Mouse (Mus musculus) embryonic facial prominence, embryonic 14.5 days (tissue): ENCODE measurements at regions not wholly inside any gene's neighbourhood (a gene's known extent, or its start where the extent isn't known, plus 50 kb on each side); places are given as distances from the start of the nearest gene placed in this dataset.

Source experiments
- ATAC-seq: fragments of 200-750 bp; cut with Nextera tagmentation; 2 replicates; pipeline ENCODE4 v1.8.0; 2017; ENCODE audit warnings: low read depth, moderate number of reproducible peaks, moderate TSS enrichment
- DNase-seq: peaks from one replicate; pipeline ENCODE4 v3.0.0-alpha.2; 2015; ENCODE audit warnings: low spot score
- H3K27ac ChIP-seq: fragments of 300-500 bp; sonication (generic); replicated peaks from 2 replicates; pipeline ENCODE4 v1.5.1; 2014; ENCODE audit warnings: low read depth, mild to moderate bottlenecking, low read length, moderate library complexity
- H3K27me3 ChIP-seq: fragments of 300-500 bp; sonication (generic); replicated peaks from 2 replicates; pipeline ENCODE4 v1.6.1; 2014; ENCODE audit warnings: low read length; ENCODE audit not compliant: control insufficient read depth, insufficient read depth
- H3K36me3 ChIP-seq: fragments of 300-500 bp; sonication (generic); 2 replicates; pipeline ENCODE4 v1.6.1; 2014; ENCODE audit warnings: low read length, mixed read lengths; ENCODE audit not compliant: control insufficient read depth, insufficient read depth
- H3K4me1 ChIP-seq: fragments of 300-500 bp; sonication (generic); 2 replicates; pipeline ENCODE4 v1.6.1; 2014; ENCODE audit warnings: antibody characterized with exemption, low read length; ENCODE audit not compliant: control insufficient read depth, insufficient read depth
- H3K4me2 ChIP-seq: fragments of 300-500 bp; sonication (generic); 2 replicates; pipeline ENCODE4 v1.6.1; 2014; ENCODE audit warnings: low read depth, mild to moderate bottlenecking, low read length, moderate library complexity, mixed read lengths
- H3K4me3 ChIP-seq: fragments of 300-500 bp; sonication (generic); 2 replicates; pipeline ENCODE4 v1.5.1; 2014; ENCODE audit warnings: low read depth, mild to moderate bottlenecking, low read length
- H3K9ac ChIP-seq: fragments of 300-500 bp; sonication (generic); 2 replicates; pipeline ENCODE4 v1.6.1; 2014; ENCODE audit warnings: low read depth, mild to moderate bottlenecking, low read length, moderate library complexity, mixed read lengths
- H3K9me3 ChIP-seq: fragments of 300-500 bp; sonication (generic); 2 replicates; pipeline ENCODE4 v1.6.1; 2016; ENCODE audit warnings: low read length; ENCODE audit not compliant: control insufficient read depth
- WGBS: fragments of 180-500 bp; shearing (Covaris S2); extraction: QIAGEN DNeasy Blood & Tissue Kit; methylation state at CpG from one replicate; pipeline ENCODE4 v1.1.7; 2014; 5-methylcytosine and 5-hydroxymethylcytosine counted together

DNA sequence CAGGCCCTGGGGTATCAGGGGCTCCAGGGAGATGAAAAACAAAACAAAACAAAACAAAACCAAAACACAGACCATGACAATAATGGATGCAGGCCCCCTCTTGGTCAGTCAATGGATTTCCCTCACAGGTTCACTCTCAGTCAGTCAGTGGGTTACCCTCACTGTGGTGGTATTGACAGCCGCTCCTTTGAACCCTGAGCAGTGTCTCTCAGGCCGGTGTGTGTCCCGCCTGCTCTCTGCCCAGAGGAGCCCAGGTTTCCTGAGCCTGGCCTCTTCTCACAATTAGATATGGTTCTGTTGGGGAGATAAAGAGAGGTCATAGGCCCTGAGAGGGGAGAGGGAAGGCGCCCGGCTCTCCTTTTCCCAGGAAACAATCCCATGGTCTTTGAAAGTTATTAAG, 87.8 kb upstream of the Parp11 start:
- DNase-seq (no peak), ATAC-seq (no peak)
- Histone ChIP-seq H3K4me3 (no peak overlapping the region), H3K9me3 (no peaks in the 10 kb centered on the region), H3K27me3 (no peaks in the 10 kb centered on the region), H3K4me1 (peaks cover 8% of the 10 kb centered on the region), H3K36me3 (no peaks in the 10 kb centered on the region), H3K27ac (no peak overlapping the region), H3K4me2 (no peak overlapping the region), H3K9ac (no peak overlapping the region)
- 40% methylated on average over 5 of the region's 5 CpGs for WGBS

GRCm38 (mm10) chr6:127359391-127359874, 87.2 kb upstream of the Parp11 start:
- ATAC-seq (peak; percentile 50; the same call in 1 of the 2 replicates), DNase-seq (peak; percentile 86)
- WGBS, result 39% methylated on average over 9 of the region's 9 CpGs
- Histone ChIP-seq H3K4me1 (peaks cover 8% of the 10 kb centered on the region), H3K4me3 (no peak overlapping the region), H3K27me3 (no peaks in the 10 kb centered on the region; the same call in 1 of the 2 replicates), H3K36me3 (no peaks in the 10 kb centered on the region), H3K4me2 (no peak overlapping the region), H3K27ac (no peak overlapping the region), H3K9me3 (no peaks in the 10 kb centered on the region), H3K9ac (no peak overlapping the region)

DNA sequence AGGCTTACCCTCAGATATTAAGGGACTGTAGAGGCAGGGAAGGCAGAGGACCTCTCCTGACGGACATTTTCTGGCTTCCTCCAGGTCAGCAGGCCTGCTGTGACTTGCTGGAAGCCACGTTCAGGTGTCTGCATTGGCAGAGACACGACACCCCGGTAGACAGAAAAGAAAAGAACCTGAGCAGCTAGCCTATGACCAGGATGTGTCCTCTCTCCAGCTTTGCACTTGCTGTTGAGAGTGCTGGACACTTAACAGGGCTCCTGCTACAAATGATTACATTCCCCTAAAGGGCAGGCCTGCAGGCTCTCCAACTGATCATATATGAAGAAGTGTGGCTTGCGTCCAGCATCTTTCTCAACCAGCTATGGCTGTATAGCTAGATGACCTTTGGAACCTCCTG, 84.5 kb upstream of the Parp11 start:
- Histone ChIP-seq H3K4me3 (no peak overlapping the region), H3K27ac (no peak overlapping the region), H3K4me2 (no peak overlapping the region), H3K9me3 (no peaks in the 10 kb centered on the region), H3K27me3 (no peaks in the 10 kb centered on the region; the same call in 1 of the 2 replicates), H3K36me3 (no peaks in the 10 kb centered on the region), H3K9ac (no peak overlapping the region), H3K4me1 (peaks cover 8% of the 10 kb centered on the region)
- DNase-seq (no peak), ATAC-seq (no peak)
- 82% methylated on average over 5 of the region's 5 CpGs for WGBS

GRCm38 (mm10) chr6:127362966-127363752, 83.5 kb upstream of the Parp11 start:
- Histone ChIP-seq H3K4me2 (0 out of 2 replicates have a peak overlapping the region, but pooled peaks have one; percentile 5), H3K4me1 (peaks cover 8% of the 10 kb centered on the region), H3K9me3 (no peaks in the 10 kb centered on the region), H3K4me3 (no peak overlapping the region), H3K36me3 (no peaks in the 10 kb centered on the region), H3K9ac (0 out of 2 replicates have a peak overlapping the region, but pooled peaks have one; percentile 14), H3K27me3 (no peaks in the 10 kb centered on the region; the same call in 1 of the 2 replicates), H3K27ac (peak overlapping the region; percentile 63)
- 7% methylated on average over 8 of the region's 8 CpGs for WGBS
- ATAC-seq (peak; percentile 88), DNase-seq (peak; percentile 78)

DNA sequence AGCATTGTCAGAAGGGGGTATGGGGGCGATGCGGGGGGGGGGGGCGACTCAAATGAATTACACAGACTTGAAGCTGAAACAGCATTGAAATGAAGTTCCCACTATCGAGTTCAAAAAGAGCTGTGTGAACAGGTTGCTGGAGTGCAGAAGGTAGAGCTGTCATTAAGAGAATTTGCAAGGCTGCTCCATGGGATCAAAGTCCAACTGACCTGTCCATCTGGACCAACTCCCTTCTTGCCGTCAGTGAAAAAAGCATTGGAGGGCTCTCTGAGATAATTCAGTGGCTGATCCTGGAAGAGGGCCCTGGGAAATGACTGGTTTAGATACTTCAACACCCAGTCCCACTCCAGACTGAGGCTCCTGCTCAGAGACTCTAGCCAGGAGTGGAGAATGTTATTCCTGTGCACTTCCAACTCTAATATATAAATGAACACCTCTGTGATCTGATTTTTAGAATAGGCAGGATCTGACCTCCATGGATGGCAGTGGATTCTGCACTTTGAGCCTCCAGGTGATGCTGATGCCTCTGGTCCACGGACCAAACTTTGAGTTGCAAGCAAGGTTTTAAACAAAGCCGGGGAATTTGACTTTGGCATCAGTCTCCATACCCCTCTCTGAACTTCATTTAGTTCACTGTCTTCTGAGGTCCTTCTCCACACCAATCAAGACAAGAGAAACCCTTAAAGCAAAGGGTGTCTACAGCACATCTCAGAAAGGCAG, 82.6 kb upstream of the Parp11 start:
- ATAC-seq (no peak), DNase-seq (no peak)
- H3K4me1 ChIP-seq, result peaks cover 8% of the 10 kb centered on the region
- no peak overlapping the region for H3K9ac ChIP-seq
- H3K27ac ChIP-seq, result no peak overlapping the region
- no peaks in the 10 kb centered on the region for H3K9me3 ChIP-seq
- 34% methylated on average over 6 of the region's 7 CpGs for WGBS
- no peaks in the 10 kb centered on the region for H3K36me3 ChIP-seq
- H3K4me2 ChIP-seq, result no peak overlapping the region
- H3K27me3 ChIP-seq, result no peaks in the 10 kb centered on the region; the same call in 1 of the 2 replicates
- no peak overlapping the region for H3K4me3 ChIP-seq

GRCm38 (mm10) chr6:127364591-127365187, 82.0 kb upstream of the Parp11 start:
- ATAC-seq (no peak), DNase-seq (no peak)
- Histone ChIP-seq H3K9me3 (no peaks in the 10 kb centered on the region), H3K27ac (no peak overlapping the region), H3K4me2 (no peak overlapping the region), H3K27me3 (no peaks in the 10 kb centered on the region; the same call in 1 of the 2 replicates), H3K9ac (no peak overlapping the region), H3K36me3 (no peaks in the 10 kb centered on the region), H3K4me3 (no peak overlapping the region), H3K4me1 (peaks cover 8% of the 10 kb centered on the region)
- 56% methylated on average over 5 of the region's 5 CpGs for WGBS

DNA sequence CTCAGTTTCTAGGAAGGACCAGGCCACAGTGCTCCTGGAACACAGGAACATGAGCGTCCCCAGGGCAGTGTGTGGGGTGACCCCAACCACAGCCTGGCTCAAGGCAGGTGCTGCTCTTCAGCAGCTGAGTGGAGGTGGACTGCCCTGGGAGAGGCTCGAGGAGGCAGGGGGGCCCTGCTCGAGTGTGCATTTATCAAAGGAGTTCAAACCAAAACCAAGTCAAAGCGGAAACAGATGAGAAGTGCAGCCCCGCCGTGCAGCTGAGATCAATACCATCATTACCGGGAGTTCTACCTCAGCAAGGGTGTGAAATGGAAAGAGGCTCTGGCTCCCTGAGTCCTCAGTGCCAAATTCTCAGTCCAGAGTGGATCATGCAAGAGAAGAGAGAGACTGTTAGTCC, 81.4 kb upstream of the Parp11 start:
- H3K36me3 ChIP-seq, result no peaks in the 10 kb centered on the region
- 31% methylated on average over 7 of the region's 7 CpGs for WGBS
- DNase-seq, result no peak
- no peaks in the 10 kb centered on the region; the same call in 1 of the 2 replicates for H3K27me3 ChIP-seq
- no peak overlapping the region for H3K9ac ChIP-seq
- H3K4me3 ChIP-seq, result no peak overlapping the region
- H3K27ac ChIP-seq, result no peak overlapping the region
- no peaks in the 10 kb centered on the region for H3K9me3 ChIP-seq
- H3K4me1 ChIP-seq, result peaks cover 8% of the 10 kb centered on the region
- no peak for ATAC-seq
- H3K4me2 ChIP-seq, result no peak overlapping the region

GRCm38 (mm10) chr6:127365651-127366050, 81.0 kb upstream of the Parp11 start:
- DNase-seq, result no peak
- Histone ChIP-seq H3K36me3 (no peaks in the 10 kb centered on the region), H3K4me2 (no peak overlapping the region), H3K9me3 (no peaks in the 10 kb centered on the region), H3K27me3 (no peaks in the 10 kb centered on the region; the same call in 1 of the 2 replicates), H3K4me3 (no peak overlapping the region), H3K27ac (no peak overlapping the region), H3K9ac (no peak overlapping the region), H3K4me1 (peaks cover 8% of the 10 kb centered on the region)
- ATAC-seq, result no peak
- WGBS, result 57% methylated on average over 2 of the region's 2 CpGs
